Mouse (Mus musculus) lung, embryonic 15.5 days (tissue): ENCODE data around the gene Ddhd1. TPM values are rescaled to one million over a fixed set of nuclear protein-coding genes. Genes with fewer than 3 reads are reported as not detected.

Source experiments
- microRNA-seq: library from miRNA; unstranded; fragments of <30 nt; microRNA quantifications from one replicate; pipeline ENCODE4, GENCODE M21; 2016
- polyA plus RNA-seq: library from polyadenylated mRNA; unstranded; fragments of >200 nt; fragmentation: Nextera tagmentation; extraction: Ambion mirVana; gene quantifications from 2 replicates; pipeline ENCODE4 v1.2.1, GENCODE M21; 2015

The Ddhd1 gene
- polyA plus RNA-seq, 1 experiment from 2014 or later = 4.9 TPM

Small RNA genes within 50 kb of the gene (microRNA-seq; reads per million reads assigned to microRNA genes)
- 1.7 reads per million for gene Mir5131

Other genes with a start within 250 kb of the Ddhd1 start
- 239 and 248 TPM in 2 replicates for gene Fermt2, start 128.0 kb downstream of the Ddhd1 start, polyA plus RNA-seq